Mouse (Mus musculus): ENCODE data around the gene Col19a1. TPM values are rescaled to one million over a fixed set of nuclear protein-coding genes. Genes with fewer than 3 reads are reported as not detected.
"Not testable (repeated sequence)": the region's sequence is repeated elsewhere in the genome, so short reads cannot be mapped to it uniquely, and the experiment has no call there.

Col19a1 gene
- total RNA-seq (2021) = under 1 TPM; 0.05 to 0.08 TPM
- long read RNA-seq, experiment 1, partial matches to known transcripts = 0 of 1 reads
- long read RNA-seq, experiment 1, other reads (novel, unspliced or antisense) = 1 of 1 reads
- long read RNA-seq, experiment 2 = 0 reads

DNA sequence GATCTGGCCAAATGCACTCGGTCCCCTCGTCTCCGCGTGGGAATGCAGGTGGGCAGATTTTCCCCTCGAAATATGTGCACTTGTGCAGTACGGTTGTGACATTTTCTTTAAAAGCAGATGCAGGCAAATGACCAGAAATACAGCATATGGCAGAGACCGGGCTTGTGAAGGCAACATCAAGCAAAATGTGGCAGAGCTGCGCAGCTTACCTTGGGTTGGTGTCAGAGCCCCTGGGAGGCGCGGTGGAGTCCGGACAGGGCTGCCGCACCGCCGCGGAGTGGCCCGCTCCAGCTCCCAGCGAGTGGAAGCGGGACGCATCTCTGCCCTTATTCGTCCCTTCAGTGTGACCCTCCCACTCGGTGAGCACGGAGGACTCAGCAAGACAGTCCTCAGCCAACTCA, at the start of gene Col19a1:
Col19a1 (minus strand) TSS at position 332 of the 401 bp plus-strand sequence.
- DNase-seq = peak in 1 of 2 experiments; percentile 2

DNA sequence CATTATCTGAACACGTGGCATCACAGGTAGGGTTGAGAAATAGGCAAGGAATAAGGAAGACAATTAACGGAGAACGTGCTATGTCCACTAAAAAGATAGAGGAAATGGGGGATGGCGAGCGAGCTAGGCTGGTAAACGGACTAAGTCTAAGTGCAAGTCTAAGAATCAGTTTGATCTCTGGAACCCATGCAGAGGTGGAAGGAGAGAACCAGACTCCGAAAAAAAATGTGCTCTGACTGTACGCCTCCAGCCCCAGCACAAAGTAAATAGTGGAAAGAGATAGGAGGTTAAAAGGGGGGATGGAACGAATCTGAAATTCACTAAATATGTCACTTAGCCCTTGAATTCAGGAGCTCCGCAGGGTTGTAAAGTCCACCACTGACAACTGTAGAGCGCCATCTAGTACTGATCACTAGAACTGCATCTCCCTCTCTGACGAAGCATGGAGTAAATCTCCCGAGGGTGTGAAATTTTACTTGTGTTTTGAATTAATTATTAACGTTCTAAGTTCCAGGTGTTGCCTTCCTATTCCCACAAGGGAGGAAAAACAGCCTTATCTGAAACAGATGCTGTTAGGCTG, 46.4 kb upstream of the Col19a1 start:
- peak in 1 of 2 experiments; percentile 16 for DNase-seq

DNA sequence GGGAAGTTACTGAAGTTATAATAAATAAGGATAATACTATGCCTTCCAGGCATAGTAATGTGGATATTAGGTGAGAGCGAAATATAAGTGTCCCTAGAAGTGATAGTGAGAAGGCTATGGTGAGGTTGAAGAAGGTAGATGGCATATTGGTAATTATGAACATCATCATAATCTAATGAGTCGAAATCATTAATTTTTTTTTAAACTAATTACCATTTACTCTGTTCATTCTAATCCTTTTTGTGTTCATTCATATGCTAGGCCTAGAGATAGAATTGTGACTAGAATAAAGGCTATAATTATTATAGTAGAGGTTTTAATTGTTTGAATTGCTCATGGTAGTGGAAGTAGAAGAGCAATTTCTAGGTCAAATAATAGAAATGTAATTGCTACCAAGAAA, 25.3 kb upstream of the Col19a1 start:
- not testable (repeated sequence) for DNase-seq

DNA sequence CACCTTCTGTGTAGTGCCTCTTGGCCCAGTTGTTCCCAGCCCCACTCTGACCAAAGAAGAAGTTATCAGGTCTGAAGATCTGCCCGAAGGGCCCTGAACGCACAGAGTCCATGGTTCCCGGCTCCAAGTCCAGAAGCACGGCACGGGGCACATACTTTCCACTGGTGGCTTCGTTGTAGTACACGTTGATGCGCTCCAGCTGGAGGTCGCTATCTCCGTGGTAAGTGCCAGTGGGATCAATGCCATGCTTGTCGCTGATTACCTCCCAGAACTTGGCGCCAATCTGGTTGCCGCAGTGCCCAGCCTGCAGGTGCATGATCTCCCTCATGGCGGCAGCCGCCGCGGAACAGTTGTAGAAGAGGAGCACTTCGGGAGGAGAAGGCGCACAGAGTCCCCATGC, 7.8 kb upstream of the Col19a1 start:
- no peak for DNase-seq

DNA sequence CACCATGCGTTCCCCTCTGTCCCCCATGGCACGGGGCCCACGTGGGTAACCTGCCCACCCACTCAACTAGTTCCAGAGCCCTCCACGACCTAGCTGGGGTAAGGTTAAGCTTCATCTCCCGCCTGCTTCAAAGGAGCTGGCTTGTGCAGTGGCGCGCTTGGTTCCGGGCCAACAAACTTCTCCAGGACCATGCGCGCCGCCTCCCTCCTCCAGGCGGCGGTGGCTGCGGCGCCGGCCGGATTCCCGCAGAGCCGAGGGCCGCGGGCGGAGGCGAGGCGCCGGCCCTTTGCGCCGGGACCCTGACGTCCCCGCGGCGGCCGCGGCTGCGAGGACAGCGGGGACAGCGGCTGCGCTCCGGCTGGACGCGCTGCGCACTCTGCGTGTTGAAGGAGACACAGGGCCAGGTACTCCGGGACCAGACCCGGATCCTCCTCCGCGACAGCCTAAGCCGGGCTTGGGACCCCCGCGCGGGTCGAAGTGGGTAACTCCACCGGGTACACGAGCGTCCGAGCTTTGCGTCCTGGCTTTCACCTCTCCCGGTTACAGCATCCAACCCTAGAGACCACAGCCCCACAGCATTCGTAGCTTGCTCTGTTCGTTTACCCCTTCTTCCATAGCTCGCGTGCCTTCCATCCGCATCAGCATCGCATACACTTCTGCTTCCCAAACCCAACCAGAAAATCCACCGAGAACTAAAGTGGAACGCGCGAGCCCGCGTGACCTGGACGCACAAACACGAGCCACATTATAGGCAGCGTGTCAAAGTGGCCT, 717 bp downstream of the Col19a1 start:
- peak; percentile 5 to 21 for DNase-seq

DNA sequence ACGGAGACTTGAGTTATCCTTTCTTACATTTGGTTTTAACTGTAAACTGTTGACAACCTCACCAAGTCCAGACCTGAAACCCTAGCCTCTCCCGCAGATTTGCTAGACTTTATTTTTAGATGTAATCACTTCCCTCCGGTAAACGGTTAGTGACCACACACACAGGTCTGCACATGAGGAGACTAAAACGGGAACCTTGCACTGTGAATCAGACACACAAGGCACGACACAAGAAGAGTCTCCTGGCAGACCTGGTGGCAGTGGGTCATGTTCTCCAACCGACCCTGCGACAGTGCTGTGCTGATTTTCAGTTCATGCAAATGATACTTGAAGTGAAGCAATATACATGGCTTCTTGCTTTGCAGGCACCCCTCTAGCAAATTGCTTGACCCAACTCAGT, 14.7 kb downstream of the Col19a1 start:
- no peak for DNase-seq

DNA sequence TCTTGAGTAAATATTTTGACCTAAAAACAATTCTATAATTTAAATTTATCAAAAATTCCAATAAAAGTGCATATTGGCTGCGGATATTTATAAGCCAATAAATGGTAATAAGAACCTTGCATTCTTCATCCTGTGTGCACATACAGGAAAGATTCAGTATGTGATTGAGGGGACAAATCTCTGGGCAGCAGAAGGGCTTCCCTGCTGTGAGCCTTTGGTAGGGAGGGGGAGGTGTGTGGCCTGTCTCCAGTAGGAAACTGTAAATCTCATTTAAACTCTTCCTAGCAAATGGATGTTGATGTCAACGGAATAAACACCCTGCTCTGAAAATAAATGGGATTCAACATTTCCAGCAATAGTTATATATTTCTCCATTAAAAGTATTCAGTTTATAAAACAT, 23.2 kb downstream of the Col19a1 start:
- no peak for DNase-seq

DNA sequence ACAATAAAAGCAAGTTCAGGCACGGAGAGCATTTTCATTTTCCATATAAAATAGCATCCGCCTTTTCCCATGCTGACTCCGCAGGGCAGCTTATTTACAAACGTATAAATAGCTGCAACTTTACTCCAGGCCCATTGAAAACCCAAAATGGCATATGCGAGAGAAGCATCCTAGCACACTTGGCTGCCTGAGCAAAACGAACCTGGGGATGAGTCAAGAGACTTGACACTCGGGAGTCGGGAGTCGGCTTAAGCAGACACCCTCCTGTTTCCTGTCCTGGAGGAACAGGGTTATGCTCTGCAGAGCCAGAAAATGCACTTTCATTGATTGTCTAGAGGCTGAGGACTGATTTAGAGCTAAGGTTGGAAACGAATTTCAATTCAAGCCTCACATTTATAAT, 29.3 kb downstream of the Col19a1 start:
- DNase-seq = no peak

DNA sequence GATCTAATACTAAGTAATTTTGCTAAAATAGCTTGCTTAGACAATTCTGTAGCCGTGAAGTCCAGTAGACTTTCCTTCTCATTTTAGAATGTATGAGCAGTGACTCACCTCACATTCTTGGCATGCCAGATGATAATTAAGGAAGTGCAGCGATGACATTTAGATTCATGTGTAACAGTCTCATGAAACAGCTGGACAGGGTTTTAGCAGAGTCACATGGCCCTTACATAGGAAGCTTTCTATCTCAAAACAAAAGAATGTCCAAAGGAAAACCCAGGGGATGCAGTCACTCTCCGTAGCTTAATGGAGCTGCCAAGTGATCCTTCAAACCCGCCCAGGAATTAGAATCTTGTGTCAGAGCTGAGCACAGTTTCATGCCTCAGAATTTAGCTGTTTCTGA, 33.8 kb downstream of the Col19a1 start:
- DNase-seq = peak; percentile 12 to 18

DNA sequence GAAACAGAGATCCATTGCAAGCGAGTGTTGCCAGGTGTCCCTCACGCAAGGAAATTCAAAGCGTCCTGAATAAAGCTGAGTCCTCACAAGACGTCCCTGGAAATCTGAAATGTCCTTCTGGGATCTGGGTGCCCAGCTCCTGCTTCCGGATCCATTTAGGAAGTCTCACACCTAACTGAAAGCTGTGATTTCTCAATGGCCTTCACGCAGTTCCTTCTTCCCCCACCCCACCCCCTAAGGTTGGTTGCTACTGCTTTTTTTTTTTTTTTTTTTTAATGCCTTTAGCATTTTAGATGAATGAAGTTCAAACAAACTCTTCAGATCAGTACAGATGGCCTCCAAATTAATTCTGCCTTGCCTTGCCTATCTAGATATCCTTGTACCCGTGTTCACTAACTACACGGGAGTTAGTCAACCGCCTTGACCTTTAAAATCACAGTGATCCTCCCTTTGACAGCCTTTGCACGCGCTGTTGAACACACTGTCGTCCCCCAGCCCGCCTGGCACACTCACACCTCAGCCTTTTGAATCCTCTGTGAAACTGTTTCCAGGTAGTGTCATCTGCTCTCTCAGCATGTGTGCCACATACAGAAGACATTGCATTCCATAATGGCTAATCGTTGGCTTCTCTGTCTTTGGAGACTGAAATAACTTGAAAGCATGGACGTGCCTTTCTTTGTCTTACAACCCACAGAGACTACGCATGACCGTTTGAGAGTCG, 36.6 kb downstream of the Col19a1 start:
- DNase-seq = no peak

DNA sequence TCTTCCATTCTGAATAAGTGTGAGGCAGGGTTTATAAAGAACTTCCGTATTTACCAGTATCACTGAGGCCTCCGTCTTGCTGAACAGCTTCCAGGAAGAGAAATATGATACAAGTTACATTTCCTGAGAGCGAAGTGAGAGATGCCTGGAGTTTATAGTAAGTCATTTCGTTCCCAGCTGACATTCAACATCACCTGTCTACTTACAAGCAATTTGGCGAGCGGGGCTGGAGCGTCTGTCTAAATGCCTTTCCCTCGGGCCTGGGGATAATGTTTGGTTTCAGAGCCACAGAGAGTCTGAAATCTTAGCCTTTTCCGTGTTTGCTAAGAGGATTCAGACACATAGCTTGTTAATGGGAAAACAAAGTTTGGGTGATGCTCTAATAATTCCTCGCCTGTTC, 37.2 kb downstream of the Col19a1 start:
- DNase-seq = no peak

DNA sequence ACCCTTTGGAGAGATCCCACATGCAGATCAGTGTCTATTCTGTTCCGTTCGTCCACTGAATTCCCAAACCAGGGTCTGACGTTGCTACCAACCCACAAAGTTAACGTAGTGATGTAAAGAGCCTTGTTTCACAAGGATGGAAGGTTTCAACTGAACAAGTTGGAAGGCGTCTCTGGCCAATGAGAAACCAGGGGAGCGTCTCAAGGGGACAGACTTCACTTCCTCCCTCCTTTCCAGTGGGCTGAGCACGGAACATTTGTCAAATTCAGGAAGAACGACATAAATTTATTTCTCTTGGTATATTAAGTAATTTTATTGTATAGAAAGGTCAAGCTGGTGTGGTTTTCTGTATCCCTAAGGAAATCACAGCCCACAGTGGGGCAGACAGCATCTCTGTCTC, 38.2 kb downstream of the Col19a1 start:
- no peak for DNase-seq

DNA sequence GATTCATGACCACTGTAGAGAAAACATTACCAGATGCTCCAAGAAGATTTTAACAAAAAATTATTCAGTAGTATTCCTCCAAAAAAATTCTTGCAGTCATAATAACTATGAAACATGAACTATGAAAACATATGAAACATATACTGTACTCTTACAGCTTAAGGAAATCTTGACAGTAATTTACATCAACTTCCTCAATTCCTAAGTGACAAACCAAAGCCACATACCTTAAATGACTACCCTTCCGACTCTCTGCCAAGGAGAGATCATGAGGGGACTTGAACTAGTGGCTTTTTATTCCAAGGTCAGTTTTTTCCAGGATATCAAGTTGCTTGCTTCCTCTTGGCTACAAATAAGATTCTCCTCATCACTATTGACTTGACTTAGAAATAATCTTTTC, 39.7 kb downstream of the Col19a1 start:
- no peak for DNase-seq

DNA sequence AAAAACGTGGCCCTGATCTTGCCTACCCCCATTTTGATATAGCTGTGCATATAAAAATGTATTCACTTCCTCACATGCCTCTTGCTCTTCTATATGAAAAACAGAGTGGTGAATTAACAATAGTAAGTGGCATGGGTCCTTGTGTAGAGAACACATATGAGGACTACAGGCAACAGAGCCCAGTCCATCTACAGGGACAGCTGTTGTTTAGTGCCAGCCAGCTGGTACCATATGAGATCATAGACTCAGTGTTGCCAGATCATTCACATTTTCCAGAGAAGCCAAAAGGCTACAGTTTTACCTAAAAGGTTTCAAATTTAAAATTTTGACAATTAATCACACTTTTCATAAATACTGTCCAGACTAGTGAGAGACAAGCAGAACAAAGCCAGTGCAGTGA, 47.4 kb downstream of the Col19a1 start:
- no peak for DNase-seq

DNA sequence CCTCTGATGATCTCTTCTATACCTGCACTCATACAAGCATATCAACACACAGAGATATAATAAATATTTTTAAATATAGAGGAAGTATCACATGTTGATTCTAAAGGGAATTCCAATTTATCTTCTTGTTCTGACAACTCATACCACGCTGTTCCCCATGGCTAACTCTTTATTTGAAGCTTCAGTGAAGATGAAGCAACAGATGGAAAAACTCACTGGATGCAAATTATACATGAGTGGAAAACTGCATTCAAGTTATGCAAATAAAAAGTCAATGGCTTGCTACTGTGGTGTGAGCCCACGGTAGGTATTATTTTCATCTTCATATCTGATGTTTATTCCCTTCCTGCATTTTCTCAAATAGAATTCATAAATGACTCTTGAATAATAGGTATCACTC, 60.1 kb downstream of the Col19a1 start:
- DNase-seq = no peak

DNA sequence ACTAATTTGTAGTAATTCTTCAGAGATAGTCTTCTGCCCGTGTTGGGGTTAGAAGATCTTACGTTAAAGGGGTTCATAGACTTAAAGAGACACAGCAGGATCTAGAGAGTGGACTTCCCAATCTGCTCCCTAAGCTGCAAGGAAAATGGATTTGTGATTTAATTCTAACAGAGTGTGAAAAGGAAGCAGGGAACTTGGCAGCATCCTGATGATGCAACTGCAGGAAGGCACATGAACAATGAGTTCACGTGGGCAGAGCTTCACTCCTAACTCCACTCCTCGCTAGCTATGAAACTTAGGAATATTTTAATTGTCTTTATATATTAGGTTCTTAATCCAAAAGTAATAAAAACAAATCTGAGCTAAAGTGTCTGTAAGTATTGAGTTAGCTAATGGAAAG, 69.8 kb downstream of the Col19a1 start:
- DNase-seq = no peak

DNA sequence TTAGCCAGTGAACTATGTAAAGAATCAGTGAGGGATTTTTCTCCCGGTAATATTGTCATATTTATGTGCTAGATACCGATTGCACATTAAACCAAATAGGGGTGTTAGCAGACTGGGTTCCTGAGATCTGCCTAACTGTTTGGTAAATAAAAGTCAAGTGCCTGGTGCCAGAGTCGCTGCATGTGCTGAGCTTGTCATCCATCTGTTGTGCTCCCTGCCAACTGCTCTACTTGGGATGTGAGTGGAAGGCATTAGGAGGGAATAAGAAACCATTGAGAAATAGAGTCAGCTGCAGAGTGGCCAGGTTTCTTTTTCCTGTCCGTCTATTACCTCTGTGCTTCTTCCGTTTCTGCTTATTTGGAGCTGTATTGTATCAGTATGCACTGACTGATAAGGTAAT, 71.9 kb downstream of the Col19a1 start:
- DNase-seq = no peak

DNA sequence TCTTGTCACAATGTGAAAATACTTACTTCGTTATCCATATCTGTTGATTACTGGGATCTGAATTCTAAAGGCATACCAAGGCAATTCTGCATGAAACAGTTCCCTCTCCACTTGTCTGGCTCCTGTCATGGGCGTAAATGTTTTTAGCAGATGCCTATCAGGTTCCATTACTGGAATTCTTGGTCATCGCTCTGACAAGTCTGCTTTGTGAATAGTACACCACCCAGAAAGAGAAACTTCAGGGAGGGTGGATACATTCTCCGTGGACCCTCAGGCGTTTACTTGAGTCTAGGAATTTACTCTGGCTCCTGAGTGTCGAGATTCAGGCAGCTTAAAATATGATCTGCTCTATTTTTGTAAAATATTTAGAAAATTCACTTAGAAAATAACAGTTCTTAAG, 75.7 kb downstream of the Col19a1 start:
- DNase-seq = no peak

DNA sequence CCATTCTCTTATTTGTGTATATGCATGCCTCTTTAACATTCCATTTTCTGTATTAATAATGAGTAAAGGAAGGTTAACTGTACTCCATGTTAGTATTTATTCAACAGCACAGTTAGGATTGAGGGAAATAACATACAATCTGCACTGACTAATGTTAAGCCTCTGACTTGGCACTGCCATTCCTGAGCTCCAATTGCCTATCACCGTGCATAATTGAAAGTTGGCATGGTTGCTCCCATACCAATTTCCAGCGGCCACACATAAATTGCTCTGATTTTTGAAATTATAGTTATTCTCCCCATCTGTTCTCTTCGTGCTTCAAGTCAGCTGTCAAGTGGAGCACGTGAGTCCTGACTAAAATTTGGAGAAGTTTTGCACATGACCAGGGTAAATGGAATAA, 91.9 kb downstream of the Col19a1 start:
- no peak for DNase-seq

DNA sequence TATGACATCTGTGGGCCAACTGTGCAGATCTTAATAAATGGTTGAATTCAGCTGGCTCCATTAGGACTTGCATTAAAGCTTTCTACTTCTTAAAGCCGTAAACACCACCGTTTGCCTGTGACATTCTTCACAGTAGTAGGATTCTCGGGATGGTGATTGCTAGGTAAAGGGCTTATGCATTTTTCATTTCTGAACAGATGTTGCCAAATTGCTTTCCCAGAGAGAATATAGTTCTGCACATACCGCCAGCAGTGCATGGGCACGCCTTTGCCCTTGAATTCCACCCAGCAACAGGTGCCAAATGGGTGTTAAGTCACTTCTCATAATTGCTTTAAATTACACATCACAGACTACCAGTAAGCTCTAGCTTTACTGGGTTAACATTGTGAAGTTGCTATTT, 103.1 kb downstream of the Col19a1 start:
- DNase-seq = no peak

DNA sequence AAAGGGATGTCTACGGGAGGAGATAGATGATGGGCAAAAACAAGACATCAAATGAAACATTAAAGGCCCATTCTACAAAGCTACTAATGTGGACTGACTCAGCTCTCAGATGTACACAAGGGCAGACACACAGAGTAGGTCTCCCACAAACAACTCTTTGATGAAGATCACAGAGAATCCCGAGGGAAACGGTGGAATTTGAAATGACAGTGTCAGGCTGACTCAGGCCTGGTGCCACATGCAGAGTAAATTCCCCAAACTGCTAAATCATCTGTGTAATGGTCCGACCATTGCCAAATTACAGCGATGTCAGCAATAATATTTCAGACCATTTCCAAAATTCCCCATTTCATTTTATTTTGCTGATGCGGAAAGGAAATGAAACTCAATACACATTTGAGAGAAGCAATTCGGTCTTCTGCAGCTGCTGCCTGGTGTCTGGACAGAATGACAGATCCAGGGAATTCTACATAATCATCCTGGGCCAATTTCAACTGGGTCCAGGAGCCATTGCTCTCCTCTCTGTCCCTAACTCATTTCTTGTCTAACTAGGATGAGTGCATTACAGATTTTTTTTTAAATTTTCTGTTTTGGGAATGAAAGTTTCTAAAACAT, 116.1 kb downstream of the Col19a1 start:
- DNase-seq = peak in 1 of 2 experiments; percentile 20

DNA sequence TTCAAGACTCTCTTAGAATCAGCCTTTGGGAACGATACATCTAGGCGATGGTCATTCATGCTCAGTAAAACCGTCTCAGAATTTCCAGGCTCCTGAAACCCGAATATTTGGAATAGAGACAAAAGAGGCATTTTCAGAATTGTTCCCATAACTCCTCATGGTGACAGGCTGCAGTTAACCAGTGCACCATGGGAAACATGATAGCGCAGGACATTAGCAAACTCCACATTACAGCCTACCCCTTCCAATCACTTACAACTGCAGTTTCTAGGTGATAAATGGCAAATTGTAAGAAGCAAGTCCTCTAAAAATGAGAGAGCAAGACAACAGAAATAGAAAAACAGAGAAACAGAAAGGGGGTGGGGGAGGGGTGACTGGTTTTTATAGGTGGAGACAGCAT, 116.6 kb downstream of the Col19a1 start:
- DNase-seq = no peak

Data from heart, adult 18-20 months (tissue).